Mouse (Mus musculus) hindbrain, embryonic 11.5 days (tissue): ENCODE measurements around the gene Gm10197. TPM values are rescaled to one million over a fixed set of nuclear protein-coding genes. Genes with fewer than 3 reads are reported as not detected.

Experiments
- ATAC-seq: fragments of 200-750 bp; cut with Nextera tagmentation; 2 replicates; pipeline ENCODE4 v1.8.0; 2017; ENCODE audit warnings: mild to moderate bottlenecking, moderate TSS enrichment, moderate library complexity; ENCODE audit not compliant: low FRiP score
- DNase-seq: peaks from one replicate; pipeline ENCODE4 v3.0.0-alpha.2; 2015; ENCODE audit warnings: low spot score
- H3K27ac ChIP-seq: fragments of 300-500 bp; sonication (generic); 2 replicates; pipeline ENCODE4 v1.5.1; 2014; ENCODE audit warnings: mild to moderate bottlenecking, low read depth, low read length
- H3K27me3 ChIP-seq: fragments of 300-500 bp; sonication (generic); 2 replicates; pipeline ENCODE4 v1.6.1; 2014; ENCODE audit warnings: mild to moderate bottlenecking, low read length, moderate library complexity, mixed read lengths; ENCODE audit not compliant: control insufficient read depth, insufficient read depth
- H3K36me3 ChIP-seq: fragments of 300-500 bp; sonication (generic); 2 replicates; pipeline ENCODE4 v1.6.1; 2014; ENCODE audit warnings: mild to moderate bottlenecking, low read length, moderate library complexity, mixed read lengths; ENCODE audit not compliant: control insufficient read depth, insufficient read depth
- H3K4me1 ChIP-seq: fragments of 300-500 bp; sonication (generic); replicated peaks from 2 replicates; pipeline ENCODE4 v1.6.1; 2014; ENCODE audit warnings: low read length, mixed read lengths; ENCODE audit not compliant: control insufficient read depth, insufficient read depth
- H3K4me2 ChIP-seq: fragments of 300-500 bp; sonication (generic); replicated peaks from 2 replicates; pipeline ENCODE4 v1.6.1; 2014; ENCODE audit warnings: mild to moderate bottlenecking, low read depth, low read length
- H3K4me3 ChIP-seq: fragments of 300-500 bp; sonication (generic); 2 replicates; pipeline ENCODE4 v1.5.1; 2014; ENCODE audit warnings: low read depth, low read length
- H3K9ac ChIP-seq: fragments of 300-500 bp; sonication (generic); 2 replicates; pipeline ENCODE4 v1.6.1; 2014; ENCODE audit warnings: low read depth, low read length
- H3K9me3 ChIP-seq: fragments of 300-500 bp; sonication (generic); 2 replicates; pipeline ENCODE4 v1.6.1; 2016; ENCODE audit warnings: low read length; ENCODE audit not compliant: control insufficient read depth
- WGBS: fragments of 180-500 bp; shearing (Covaris S2); extraction: QIAGEN DNeasy Blood & Tissue Kit; methylation state at CpG from one replicate; pipeline ENCODE4 v1.1.7; 2014; 5-methylcytosine and 5-hydroxymethylcytosine counted together
- polyA plus RNA-seq: library from polyadenylated mRNA; unstranded; fragments of >200 nt; fragmentation: Nextera tagmentation; extraction: Ambion mirVana; gene quantifications from 2 replicates; pipeline ENCODE4 v1.2.1, GENCODE M21; 2014

Gm10197 gene
- polyA plus RNA-seq, 1 experiment from 2014 or later: not detected

GRCm38 (mm10) chr19:53322438-53323048 lies 49.0 kb downstream of the Gm10197 start:
- H3K4me3 ChIP-seq: no peak overlapping the region
- H3K9me3 ChIP-seq: no peaks in the 10 kb centered on the region
- no peak for ATAC-seq
- H3K9ac ChIP-seq: no peak overlapping the region
- H3K27me3 ChIP-seq: no peaks in the 10 kb centered on the region
- peaks cover 3% of the 10 kb centered on the region for H3K4me1 ChIP-seq
- DNase-seq: no peak
- H3K27ac ChIP-seq: no peak overlapping the region
- H3K4me2 ChIP-seq: no peak overlapping the region
- 92% methylated on average over 12 of the region's 12 CpGs for WGBS
- no peaks in the 10 kb centered on the region for H3K36me3 ChIP-seq

Other genes starting within 250 kb of the Gm10197 start
- gene Add3, start 231.3 kb downstream of the Gm10197 start, polyA plus RNA-seq: 46.6 and 51.6 TPM in 2 replicates
- gene Mxi1, start 61.2 kb downstream of the Gm10197 start, polyA plus RNA-seq: 59.6 and 73.7 TPM in 2 replicates
- 51.5 and 56.0 TPM in 2 replicates for gene Smndc1, start 18.8 kb upstream of the Gm10197 start, polyA plus RNA-seq
- 2.3 and 2.7 TPM in 2 replicates for gene Dusp5, start 157.3 kb upstream of the Gm10197 start, polyA plus RNA-seq
- 484 and 510 TPM in 2 replicates for gene Nutf2-ps1, start 217.3 kb upstream of the Gm10197 start, polyA plus RNA-seq
- 91.1 and 95.3 TPM in 2 replicates for gene Smc3, start 228.6 kb upstream of the Gm10197 start, polyA plus RNA-seq